Mouse (Mus musculus): ENCODE measurements at regions not wholly inside any gene's neighbourhood (a gene's known extent, or its start where the extent isn't known, plus 50 kb on each side); places are given as distances from the start of the nearest gene placed in this dataset.

GRCm38 (mm10) chr12:39317229-39317628, 538.0 kb downstream of the Etv1 start:
- ATAC-seq, result peak; percentile 21; the same call in 1 of the 2 replicates
- no peaks in the 10 kb centered on the region for H3K36me3 ChIP-seq (ENCODE audit: poor library complexity, severe bottlenecking)
- 78% methylated on average over 4 of the region's 4 CpGs for WGBS
- no peak overlapping the region for H3K27ac ChIP-seq
- no peak overlapping the region for H3K4me3 ChIP-seq
- no peaks in the 10 kb centered on the region for H3K4me1 ChIP-seq
- no peak overlapping the region for H3K4me2 ChIP-seq
- no peak overlapping the region for H3K9ac ChIP-seq
- H3K27me3 ChIP-seq, result no peaks in the 10 kb centered on the region
- H3K9me3 ChIP-seq (replicated peaks), result no peaks in the 10 kb centered on the region

GRCm38 (mm10) chr12:39321453-39321852, 542.3 kb downstream of the Etv1 start:
- Histone ChIP-seq H3K4me1 (no peaks in the 10 kb centered on the region), H3K27ac (no peak overlapping the region), H3K27me3 (no peaks in the 10 kb centered on the region), H3K4me2 (no peak overlapping the region), H3K9me3 (replicated peaks) (no peaks in the 10 kb centered on the region), H3K9ac (no peak overlapping the region), H3K36me3 (ENCODE audit: poor library complexity, severe bottlenecking) (no peaks in the 10 kb centered on the region), H3K4me3 (no peak overlapping the region)
- WGBS, result 91% methylated on average over 1 of the region's 1 CpGs
- no peak for ATAC-seq

GRCm38 (mm10) chr12:39326157-39326556, 547.0 kb downstream of the Etv1 start:
- Histone ChIP-seq H3K4me2 (no peak overlapping the region), H3K4me3 (no peak overlapping the region), H3K36me3 (ENCODE audit: poor library complexity, severe bottlenecking) (no peaks in the 10 kb centered on the region), H3K27me3 (no peaks in the 10 kb centered on the region), H3K4me1 (no peaks in the 10 kb centered on the region), H3K9ac (no peak overlapping the region), H3K27ac (no peak overlapping the region), H3K9me3 (replicated peaks) (no peaks in the 10 kb centered on the region)
- 68% methylated on average over 7 of the region's 7 CpGs for WGBS
- ATAC-seq, result no peak

- Histone ChIP-seq H3K4me1 (no peaks in the 10 kb centered on the region), H3K36me3 (ENCODE audit: poor library complexity, severe bottlenecking) (no peaks in the 10 kb centered on the region), H3K4me2 (no peak overlapping the region), H3K9ac (no peak overlapping the region), H3K9me3 (replicated peaks) (no peaks in the 10 kb centered on the region), H3K27me3 (no peaks in the 10 kb centered on the region), H3K4me3 (no peak overlapping the region), H3K27ac (no peak overlapping the region)
- WGBS, result 89% methylated on average over 4 of the region's 4 CpGs
- ATAC-seq, result no peak
These were observed 547.6 kb downstream of the Etv1 start for GRCm38 (mm10) chr12:39326668-39327299.

GRCm38 (mm10) chr12:39328377-39328776, 549.2 kb downstream of the Etv1 start:
- H3K4me2 ChIP-seq, result no peak overlapping the region
- H3K9me3 ChIP-seq (replicated peaks), result no peaks in the 10 kb centered on the region
- no peaks in the 10 kb centered on the region for H3K4me1 ChIP-seq
- H3K27ac ChIP-seq, result no peak overlapping the region
- no peak for ATAC-seq
- H3K4me3 ChIP-seq, result no peak overlapping the region
- no peak overlapping the region for H3K9ac ChIP-seq
- H3K36me3 ChIP-seq (ENCODE audit: poor library complexity, severe bottlenecking), result no peaks in the 10 kb centered on the region
- H3K27me3 ChIP-seq, result no peaks in the 10 kb centered on the region

- H3K9ac ChIP-seq, result no peak overlapping the region
- H3K4me2 ChIP-seq, result no peak overlapping the region
- 0 out of 2 replicates have a peak, but pooled peaks cover 4% of the 10 kb centered on the region for H3K4me1 ChIP-seq
- no peaks in the 10 kb centered on the region for H3K27me3 ChIP-seq
- no peak overlapping the region for H3K4me3 ChIP-seq
- WGBS, result 85% methylated on average over 5 of the region's 5 CpGs
- ATAC-seq, result peak; percentile 63
- H3K27ac ChIP-seq, result no peak overlapping the region
- H3K9me3 ChIP-seq (replicated peaks), result no peaks in the 10 kb centered on the region
- H3K36me3 ChIP-seq (ENCODE audit: poor library complexity, severe bottlenecking), result no peaks in the 10 kb centered on the region
These were observed 559.9 kb downstream of the Etv1 start for GRCm38 (mm10) chr12:39339101-39339538.

- Histone ChIP-seq H3K27me3 (no peaks in the 10 kb centered on the region), H3K36me3 (ENCODE audit: poor library complexity, severe bottlenecking) (no peaks in the 10 kb centered on the region), H3K9ac (no peak overlapping the region), H3K4me2 (no peak overlapping the region), H3K9me3 (replicated peaks) (no peaks in the 10 kb centered on the region), H3K27ac (no peak overlapping the region), H3K4me1 (0 out of 2 replicates have a peak, but pooled peaks cover 4% of the 10 kb centered on the region), H3K4me3 (no peak overlapping the region)
- peak; percentile 73; the same call in 1 of the 2 replicates for ATAC-seq
- WGBS, result 59% methylated on average over 5 of the region's 5 CpGs
These were observed 562.6 kb downstream of the Etv1 start for GRCm38 (mm10) chr12:39341751-39342271.

GRCm38 (mm10) chr12:39342327-39342726, 563.1 kb downstream of the Etv1 start:
- peak; percentile 78 for ATAC-seq
- H3K27ac ChIP-seq, result no peak overlapping the region
- H3K27me3 ChIP-seq, result no peaks in the 10 kb centered on the region
- H3K36me3 ChIP-seq (ENCODE audit: poor library complexity, severe bottlenecking), result no peaks in the 10 kb centered on the region
- no peaks in the 10 kb centered on the region for H3K9me3 ChIP-seq (replicated peaks)
- 0 out of 2 replicates have a peak, but pooled peaks cover 4% of the 10 kb centered on the region for H3K4me1 ChIP-seq
- no peak overlapping the region for H3K9ac ChIP-seq
- no peak overlapping the region for H3K4me3 ChIP-seq
- WGBS, result 69% methylated on average over 9 of the region's 9 CpGs
- no peak overlapping the region for H3K4me2 ChIP-seq

- Histone ChIP-seq H3K4me1 (no peaks in the 10 kb centered on the region), H3K9ac (no peak overlapping the region), H3K36me3 (ENCODE audit: poor library complexity, severe bottlenecking) (no peaks in the 10 kb centered on the region), H3K4me2 (no peak overlapping the region), H3K27me3 (no peaks in the 10 kb centered on the region), H3K4me3 (no peak overlapping the region), H3K27ac (no peak overlapping the region), H3K9me3 (replicated peaks) (no peaks in the 10 kb centered on the region)
- no peak for ATAC-seq
These were observed 592.5 kb downstream of the Etv1 start for GRCm38 (mm10) chr12:39371480-39372245.

GRCm38 (mm10) chr12:39373721-39374120, 594.5 kb downstream of the Etv1 start:
- H3K36me3 ChIP-seq (ENCODE audit: poor library complexity, severe bottlenecking), result no peaks in the 10 kb centered on the region
- no peak overlapping the region for H3K4me3 ChIP-seq
- H3K9me3 ChIP-seq (replicated peaks), result no peaks in the 10 kb centered on the region
- H3K9ac ChIP-seq, result no peak overlapping the region
- H3K4me1 ChIP-seq, result no peaks in the 10 kb centered on the region
- no peaks in the 10 kb centered on the region for H3K27me3 ChIP-seq
- 95% methylated on average over 1 of the region's 1 CpGs for WGBS
- H3K4me2 ChIP-seq, result no peak overlapping the region
- ATAC-seq, result no peak
- no peak overlapping the region for H3K27ac ChIP-seq
